Mouse (Mus musculus) kidney, adult 2 months (tissue): Measurements from ENCODE around the gene Orm3.

Experiments used
- CTCF ChIP-seq: fragments of 200-500 bp; conservative IDR thresholded peaks from 2 replicates; pipeline ENCODE4 v1.5.1; 2011; ENCODE audit warnings: low read depth, mild to moderate bottlenecking, control low read depth, low read length, moderate library complexity, mixed read lengths; ENCODE audit not compliant: insufficient read depth, insufficient read length
- POLR2A ChIP-seq: fragments of 200-500 bp; IDR thresholded peaks from one replicate; pipeline ENCODE4 v1.6.1; 2011; ENCODE audit warnings: low read depth, low read length, control low read depth

DNA sequence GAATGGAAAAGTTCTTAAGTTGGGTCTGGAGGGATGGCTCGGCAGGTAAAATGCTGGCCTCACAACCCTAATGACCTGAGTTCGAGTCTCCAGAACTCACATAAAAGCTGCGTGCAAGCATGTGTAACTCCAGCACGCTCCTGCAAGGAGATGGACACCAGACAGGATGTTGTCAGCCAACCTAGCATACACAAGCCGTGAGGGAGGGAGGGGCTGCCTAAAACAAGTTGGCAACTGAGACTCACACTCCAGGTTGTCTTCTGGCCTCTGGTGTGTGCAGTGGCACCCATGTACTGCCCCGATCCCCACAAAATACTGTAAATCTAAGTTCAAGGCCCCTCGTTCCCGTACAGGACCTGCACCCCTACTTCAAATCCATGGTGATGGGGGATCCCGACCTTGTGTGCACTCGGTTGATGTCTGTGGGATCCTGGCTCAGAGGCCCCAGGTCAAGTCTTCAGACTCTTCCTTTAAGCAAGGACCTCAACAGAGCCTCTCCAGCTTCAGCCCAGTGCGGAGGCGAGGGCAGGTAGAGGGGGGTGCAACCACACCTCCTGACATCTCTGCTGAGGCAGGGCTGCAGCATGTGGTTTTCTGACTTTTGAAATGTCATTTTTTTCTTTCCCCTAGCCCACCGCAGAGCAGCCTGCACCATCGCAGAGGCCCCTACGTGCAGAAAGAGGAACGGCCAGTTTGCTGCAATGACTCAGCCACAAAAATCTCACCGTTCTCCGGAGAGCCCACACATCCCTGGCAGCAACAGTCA is 44.8 kb downstream of the Orm3 start:
- TF ChIP-seq CTCF (no peak), POLR2A (no peak)
